ENCODE assay signal across 13 mouse cellular contexts in the genomic region with DNA sequence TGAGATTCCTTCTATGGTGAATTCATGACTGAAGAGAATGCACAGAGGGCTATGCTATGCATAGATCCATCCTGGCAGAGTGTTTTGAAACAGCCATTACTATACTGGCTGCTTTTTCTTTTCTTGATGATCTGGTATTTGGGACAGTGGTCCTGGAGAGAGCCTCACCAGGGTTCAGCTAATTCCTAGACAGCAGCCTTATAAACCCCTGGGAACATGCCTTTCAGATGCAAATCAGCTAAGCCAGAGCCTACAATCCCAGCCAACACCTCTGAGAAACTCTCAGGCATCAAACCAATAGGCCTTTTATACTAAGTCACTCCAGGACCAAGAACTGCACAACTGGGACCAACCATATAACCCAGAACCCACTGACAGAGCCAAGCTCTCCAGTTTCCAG.
"Had no signal": no experiment of that assay in that cellular context is flagged by ENCODE, and none has a peak within 500 bp of the region (broad histone marks: within the 10 kb centered on the region; RNA-seq: fewer than 3 reads in every experiment).

No protein-coding gene starts in this region.

- H3K9me3 ChIP-seq: limb, embryonic 10.5 days; liver, embryonic 15.5 days; midbrain, embryonic 13.5 days had no signal

- H3K4me2 ChIP-seq: liver, embryonic 11.5 days; liver, embryonic 15.5 days; midbrain, embryonic 13.5 days had no signal

- H3K4me1 ChIP-seq: liver, embryonic 15.5 days had no signal

- H3K27ac ChIP-seq: left cerebral cortex, adult 2 months; limb, embryonic 10.5 days; liver, embryonic 15.5 days; macrophage; midbrain, embryonic 13.5 days had no signal

- H3K27me3 ChIP-seq: liver, embryonic 15.5 days; midbrain, embryonic 13.5 days had no signal

- ATAC-seq: midbrain, embryonic 13.5 days had no signal

- DNase-seq: kidney, adult 2 months; kidney, postnatal 25 days; lung, adult 2 months; lung, postnatal 10 days; retina, postnatal 1 day; right cerebral cortex, postnatal 14 days; thymus, postnatal 36 days had no signal

- H3K9ac ChIP-seq: liver, embryonic 15.5 days; midbrain, embryonic 13.5 days had no signal

- H3K36me3 ChIP-seq: limb, embryonic 10.5 days; liver, embryonic 15.5 days; midbrain, embryonic 13.5 days had no signal

- H3K4me3 ChIP-seq: left cerebral cortex, adult 2 months; limb, embryonic 10.5 days; liver, embryonic 15.5 days; midbrain, embryonic 13.5 days had no signal
